Mouse (Mus musculus) CD4-positive helper T cell, adult 2 months (primary cell): Measurements from ENCODE around the gene Popdc2.

ENCODE experiments used
- DNase-seq: peaks from one replicate; pipeline ENCODE4 v3.0.0-alpha.2; 2012; ENCODE audit warnings: low read depth, missing footprints, low spot score

Gene Popdc2

DNA sequence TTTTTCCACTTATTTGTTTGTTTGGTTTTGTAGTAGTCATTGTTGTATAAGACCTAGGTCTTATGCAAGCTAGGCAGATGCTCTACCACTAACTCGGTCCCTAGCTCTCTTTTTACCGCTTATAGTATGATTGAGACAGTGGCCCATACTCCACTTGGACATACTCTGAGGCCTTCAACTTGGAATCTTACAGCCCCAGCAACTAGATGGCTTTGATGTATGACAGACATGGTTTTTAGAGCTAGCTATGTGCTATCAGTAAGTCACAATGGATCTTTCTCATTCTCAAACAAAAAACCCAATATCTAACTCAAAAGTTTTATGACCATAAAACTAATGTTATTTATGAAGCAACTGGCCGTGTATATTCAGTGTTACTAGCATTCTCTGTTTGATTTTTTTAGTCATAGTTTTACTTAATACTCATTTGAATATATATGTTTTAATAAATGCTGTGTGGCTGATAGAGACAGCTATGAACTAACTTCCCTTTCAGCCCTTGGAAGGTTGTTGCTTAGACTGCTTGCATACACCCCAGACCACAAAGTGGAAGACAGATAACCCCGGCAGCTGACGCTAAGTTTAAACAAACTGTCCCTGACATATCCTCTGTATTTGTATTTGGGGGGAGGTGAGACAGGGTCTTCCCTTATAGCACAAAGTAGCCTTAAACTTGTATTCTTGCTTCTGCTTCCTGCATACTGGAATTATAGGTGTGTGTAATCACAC is 7.7 kb upstream of the Popdc2 start:
- no peak for DNase-seq

DNA sequence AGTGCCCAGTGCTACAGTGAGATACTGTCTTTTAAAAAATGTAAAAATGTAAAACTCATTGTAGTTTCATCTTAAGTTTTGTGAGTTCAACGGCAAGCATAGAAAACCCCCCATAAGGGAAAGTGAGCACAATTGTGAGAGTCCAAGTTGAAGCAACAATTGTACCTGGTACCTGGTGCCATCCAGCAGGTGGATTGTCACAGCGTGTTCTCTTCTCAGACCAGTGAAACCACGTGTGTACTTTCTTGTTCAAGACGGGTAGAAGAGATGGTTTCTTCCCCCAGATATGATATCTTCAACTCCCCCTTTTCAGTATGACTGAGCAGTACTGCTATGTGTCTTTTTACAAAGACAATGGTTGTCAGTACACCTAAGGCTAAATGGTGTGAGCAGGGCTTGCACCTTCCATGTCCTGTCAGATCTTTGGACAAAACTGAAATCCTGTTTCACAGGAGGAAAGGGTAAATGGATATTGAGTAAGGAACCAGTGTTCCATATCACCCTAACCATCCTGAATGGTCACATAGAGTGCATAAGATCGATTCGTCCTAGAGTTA is 3.7 kb upstream of the Popdc2 start:
- no peak for DNase-seq

DNA sequence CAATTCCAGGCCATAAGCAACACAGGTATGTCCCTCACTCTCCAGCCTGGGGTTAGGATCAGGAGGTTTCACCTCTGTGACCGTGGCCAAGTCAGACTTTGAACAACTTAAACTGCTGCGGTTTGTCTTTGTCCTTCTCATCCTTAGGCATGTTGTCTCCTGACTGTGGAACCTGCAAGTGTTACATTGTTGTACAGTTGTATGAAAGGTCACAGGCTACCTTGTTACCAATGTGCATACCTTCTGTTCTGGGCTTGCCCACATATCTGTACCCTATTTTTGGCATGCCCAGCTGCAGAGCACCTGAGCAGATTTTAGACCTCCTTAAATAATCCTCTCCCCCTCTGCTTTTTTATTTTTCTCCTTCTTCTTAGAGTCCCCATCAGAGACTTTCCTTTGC is 2.8 kb upstream of the Popdc2 start:
- peak; percentile 20 for DNase-seq

DNA sequence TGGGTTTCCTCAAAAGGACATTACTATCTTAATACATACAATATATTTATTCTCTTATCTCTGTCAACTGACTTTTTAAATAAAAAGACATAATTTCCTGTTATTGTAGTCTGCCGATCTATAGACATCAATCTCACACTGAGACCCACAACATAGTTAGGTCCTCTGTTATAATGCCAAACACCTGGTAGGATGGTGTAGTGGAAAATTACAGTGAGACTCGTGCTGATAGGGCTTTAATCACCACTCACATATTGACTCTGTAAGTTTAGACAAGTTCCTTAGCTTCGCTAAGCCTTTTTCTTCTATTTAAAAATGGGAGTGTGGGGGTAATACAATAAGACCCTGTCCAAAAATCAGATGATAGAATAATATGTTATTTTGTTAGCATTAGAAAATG is 2.2 kb upstream of the Popdc2 start:
- peak; percentile 25 for DNase-seq

DNA sequence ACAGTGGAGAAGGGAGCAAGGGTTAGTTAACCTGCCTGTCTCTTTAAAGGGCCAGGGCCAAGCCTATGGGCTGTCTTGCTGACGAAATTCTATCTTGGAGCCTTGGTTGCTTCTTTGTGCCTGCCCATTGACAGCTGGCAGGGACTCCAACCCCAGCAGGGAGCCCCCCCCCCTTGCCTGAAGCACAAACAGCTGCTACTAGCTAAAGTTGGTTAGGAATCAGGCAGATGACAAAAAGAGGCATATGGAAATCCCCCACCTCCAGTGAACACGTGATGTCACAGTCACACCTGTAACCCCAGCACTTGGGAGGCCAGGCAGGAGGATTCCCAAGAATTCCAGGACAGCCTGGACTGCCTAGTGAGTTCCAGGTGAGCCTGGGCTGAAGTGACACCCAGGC is 1.7 kb upstream of the Popdc2 start:
- no peak for DNase-seq

DNA sequence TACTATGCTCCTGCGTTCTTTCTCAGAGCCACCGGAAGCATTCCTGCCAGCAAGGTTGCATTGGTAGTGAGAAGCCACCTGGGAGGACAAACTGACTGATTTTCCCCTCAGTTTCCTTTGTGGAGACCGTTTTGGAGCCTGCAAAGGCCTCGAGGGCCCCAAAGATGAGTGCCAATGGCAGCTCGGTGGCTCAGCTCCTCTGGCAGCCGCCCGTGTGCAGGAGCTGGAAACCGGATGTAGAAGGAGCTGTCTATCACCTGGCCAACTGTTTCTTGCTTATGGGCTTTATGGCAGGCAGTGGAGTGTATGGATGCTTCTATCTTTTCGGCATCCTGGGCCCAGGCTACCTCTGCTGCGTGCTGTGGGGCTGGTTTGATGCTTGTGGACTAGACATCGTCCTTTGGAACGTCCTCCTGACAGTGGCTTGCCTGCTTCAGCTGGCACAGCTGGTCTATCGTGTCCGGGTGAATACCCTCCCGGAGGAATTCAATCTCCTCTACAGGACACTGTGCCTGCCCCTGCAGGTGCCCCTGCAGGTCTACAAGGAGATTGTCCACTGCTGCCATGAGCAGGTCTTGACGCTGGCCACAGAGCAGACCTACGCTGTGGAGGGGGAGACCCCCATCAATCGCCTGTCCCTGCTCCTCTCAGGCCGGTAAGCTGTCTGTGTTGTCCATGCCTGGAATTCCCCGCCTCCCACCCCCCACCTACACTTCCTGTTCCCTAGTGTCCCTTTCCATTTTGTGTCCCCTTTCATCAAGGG is 665 bp downstream of the Popdc2 start:
- no peak for DNase-seq

DNA sequence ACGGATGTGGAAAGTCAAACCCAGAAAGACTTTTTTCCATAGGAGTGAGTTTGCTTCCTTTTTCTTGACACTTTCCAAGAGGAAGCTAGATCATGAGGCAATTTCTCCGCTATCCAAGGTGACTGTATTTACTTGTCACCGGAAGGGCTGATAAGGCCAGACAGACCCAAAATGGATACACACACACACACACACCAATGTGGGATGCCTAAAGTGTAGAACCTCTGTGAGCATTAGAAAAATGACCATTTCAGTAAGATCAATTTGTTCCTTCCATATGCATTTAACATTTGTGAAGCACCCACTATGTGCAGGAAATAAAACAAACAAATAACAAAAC is 1.2 kb downstream of the Popdc2 start:
- DNase-seq, result no peak

DNA sequence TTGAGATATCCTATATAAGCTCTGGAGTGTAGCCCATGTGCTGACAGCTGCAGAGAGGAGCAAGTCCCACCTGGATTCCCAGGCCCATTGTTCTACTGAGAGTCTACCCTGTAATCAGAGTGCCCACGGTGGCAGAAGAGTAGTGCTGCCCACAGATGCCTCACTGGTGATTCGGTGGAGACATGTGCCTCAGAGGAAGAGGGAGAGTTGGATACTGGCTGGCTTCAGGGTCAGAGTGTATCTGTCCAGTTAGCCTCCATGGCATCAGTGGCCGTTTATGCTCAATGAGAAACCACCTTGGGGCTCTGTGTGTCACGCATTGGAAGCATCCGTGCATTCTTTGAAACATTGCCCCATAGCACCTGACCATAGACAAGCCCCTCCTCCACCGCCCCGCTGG is 1.6 kb downstream of the Popdc2 start:
- no peak for DNase-seq

DNA sequence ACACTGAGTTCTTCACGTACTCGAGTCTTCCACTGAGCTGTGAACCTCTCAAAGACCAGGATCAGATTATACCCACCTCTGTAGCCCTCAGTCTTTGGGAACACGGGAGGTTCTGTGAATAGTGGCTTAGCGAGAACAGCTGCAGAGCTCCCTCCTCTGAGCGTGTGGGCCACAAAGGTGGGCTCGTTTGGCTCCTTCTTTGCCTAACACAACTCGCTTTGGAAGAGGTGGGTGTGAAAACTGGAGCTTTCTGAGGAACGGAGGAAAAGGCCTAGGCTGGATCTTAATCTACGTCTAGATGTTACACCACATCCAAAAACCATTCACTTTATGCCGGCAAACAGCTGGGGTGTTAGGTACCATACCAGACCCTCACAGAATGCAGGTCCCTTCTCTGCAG is 3.4 kb downstream of the Popdc2 start:
- no peak for DNase-seq

DNA sequence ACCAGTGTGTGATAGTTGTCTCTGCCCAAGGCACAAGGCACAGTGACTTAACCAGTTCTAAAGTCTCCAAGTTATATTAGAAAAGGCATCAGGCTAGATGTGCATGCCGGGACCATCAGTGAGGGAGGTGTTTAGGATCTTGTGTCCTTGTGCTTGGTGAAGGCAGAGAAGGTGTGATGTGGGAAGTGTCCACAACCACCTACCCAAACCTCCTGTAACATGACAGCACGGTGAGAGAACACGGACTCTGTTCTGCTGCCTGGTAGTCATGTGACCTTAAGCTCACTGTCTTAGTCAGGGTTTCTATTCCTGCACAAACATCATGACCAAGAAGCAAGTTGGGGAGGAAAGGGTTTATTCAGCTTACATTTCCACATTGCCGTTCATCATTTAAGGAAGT is 4.2 kb downstream of the Popdc2 start:
- no peak for DNase-seq

DNA sequence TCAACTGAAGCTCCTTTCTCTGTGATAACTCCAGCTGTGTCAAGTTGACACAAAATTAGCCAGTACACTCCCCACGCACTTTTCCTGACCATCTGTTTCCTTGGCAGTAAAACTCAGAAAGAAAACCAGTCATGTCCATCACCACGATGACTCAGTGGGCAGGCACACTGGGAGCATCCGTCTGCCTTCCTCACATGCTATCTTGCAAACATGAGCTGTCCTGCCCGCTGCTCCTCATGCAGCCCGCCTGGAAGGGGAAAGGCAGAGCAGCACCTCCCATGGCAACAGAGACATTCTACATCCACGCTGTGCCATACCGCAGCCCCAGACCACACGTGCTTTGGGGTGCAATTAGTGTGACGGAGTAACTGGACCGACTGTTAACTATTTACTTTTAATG is 6.3 kb downstream of the Popdc2 start:
- no peak for DNase-seq

DNA sequence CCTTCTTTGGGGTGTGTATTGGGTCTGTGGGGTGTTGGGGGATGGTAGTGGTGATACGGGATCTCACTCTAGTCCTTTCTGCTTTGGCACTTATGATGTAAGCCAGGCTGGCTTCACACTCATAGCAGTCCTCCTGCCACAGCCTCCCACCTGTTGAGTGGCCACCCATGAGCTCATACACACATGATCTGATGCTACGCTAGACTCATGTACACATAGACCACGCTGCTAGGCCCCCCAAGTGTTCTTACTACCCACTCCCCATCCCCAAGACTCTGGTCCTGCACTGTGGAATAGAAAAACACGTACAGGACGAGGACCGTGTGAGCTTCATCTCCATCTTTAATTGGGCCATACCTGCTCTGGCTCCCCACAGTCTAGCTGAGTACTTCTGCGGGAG is 7.0 kb downstream of the Popdc2 start:
- DNase-seq, result no peak

DNA sequence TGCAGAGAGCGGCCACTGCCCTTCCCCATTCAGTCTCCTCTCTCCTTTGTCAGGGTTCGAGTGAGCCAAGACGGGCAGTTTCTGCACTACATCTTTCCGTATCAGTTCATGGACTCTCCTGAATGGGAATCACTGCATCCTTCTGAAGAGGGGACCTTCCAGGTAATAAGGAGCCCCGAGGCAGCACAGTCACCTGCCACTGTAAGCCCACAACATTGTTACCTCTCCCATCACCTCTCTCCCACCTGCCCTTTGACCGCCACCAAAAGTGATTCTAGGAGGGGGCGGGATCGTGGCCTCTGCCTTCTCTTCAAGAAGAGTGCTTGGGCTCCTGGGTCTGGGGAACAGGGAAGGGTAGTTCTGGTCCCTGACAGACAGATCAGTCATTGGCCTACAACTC is 7.4 kb downstream of the Popdc2 start:
- DNase-seq, result no peak

DNA sequence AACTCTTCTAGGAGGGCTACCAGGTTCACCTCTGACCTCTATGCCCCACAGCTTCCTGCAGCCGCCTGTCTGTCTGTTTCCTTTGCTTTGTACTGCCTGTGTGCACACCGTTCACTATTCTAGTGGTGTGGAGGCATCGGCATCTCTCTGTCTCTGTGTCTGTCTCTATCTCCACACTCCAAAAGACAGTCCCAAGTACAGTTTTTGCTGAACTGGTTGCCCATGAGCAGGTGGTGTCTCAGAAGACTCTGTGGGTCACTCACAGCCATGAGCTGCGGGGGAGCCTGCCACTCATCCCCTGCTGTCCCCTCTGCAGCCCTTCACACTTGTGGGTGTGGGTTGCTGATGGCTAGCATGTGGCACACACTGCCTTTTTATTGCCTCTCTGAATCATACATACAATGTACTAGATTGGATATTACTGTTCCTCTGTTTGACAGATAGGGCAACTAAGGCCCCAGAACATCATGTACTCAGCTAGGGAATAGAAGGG is 8.0 kb downstream of the Popdc2 start:
- no peak for DNase-seq

DNA sequence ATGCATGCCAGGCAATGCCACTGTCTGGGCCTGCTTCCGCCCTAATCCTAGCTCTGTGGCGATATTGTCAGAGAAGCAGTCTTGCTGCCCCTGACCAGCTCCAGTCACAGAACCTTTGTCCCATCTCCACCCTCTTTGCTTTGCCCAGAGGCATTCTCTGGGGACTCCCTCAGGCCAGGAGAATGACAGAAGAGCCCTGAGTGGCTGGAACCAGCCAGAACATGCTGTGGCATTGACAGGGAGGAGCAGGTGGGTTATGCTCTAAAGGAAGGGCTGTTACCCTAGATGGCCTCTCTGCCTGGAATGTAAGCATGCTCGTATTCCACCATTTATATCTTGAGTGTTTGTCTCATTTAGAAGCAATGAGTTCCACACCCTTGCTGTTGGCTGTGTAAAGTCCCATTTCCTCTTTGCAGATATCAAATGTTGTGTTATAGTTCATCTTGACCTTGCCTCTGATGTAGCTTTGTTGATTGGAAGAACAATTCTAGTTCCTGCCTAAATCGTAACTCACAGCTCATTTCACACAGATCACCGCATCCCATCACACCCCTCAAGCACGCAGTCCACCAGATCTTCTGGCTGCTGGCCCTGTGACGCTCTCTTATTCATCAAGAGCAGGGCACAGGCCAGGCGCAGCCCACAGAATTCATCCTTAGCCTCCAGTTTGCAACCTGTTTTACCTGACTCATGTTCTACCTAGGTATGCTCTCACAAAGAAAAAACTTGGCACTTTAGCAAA is 8.8 kb downstream of the Popdc2 start:
- DNase-seq, result no peak

DNA sequence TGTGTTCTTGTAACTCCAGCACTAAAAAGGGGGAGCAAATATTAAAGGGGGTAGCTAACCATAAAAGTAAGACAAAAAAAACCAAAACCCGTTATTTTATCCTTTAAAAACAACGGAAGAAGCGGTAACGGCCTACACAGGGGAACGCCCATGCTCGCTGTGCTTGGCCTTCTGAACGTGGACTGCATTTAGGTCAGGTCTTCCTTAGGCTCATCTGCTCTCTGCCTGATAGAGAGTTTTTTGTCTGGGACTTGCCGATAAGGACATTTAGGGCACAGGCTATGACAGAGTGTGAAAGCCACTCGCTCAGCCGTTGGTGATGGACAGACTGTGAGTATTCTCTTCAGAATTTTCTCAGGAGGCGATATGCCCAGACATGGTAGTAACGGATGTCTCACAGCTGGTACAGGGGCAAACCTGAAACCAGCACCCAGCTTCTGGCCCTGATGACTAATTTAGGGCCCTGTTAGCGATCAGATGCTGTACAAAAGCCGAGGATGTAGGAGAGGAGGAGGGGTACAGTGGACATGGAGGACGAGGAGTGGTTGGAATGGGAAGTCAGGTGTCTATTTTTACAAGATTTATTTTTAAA is 9.8 kb downstream of the Popdc2 start:
- peak; percentile 50 for DNase-seq

DNA sequence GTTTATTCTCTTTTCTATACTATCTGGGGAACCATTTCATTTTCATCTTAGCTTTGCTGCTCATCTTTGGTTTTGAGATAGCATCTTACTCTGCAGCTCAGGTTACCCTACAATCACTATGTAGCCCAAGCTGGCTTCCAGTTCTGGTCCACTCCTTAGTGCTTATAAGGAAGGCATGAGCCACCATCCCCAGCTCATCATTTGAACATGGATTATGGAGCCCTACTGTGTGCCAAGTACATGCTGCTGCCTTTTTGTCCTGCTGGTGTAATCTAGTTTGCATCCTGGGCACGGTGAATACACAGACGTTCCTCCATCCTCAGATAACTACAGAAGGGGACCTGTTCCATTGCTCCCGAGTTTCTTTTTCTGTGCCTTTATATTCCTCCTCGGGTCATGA is 10.9 kb downstream of the Popdc2 start:
- no peak for DNase-seq

DNA sequence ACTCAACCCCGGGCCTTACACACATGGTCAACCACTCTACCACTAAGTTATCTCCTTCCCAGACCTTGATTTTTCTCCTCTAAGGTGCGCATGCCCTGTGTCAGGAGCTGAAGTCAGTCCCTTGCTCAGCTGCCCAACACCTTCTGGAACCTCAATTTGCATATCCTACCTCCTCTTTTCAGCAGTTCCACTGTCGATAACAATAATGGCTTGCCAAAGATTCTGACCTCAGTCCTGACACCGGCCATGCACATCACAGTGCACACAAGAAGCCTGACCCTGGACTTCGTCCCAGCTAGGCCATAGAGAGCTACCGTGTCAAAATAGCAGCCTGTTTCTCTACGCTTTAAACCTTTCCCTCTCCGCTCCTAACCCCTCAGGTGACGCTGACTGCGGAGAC is 11.4 kb downstream of the Popdc2 start:
- no peak for DNase-seq

DNA sequence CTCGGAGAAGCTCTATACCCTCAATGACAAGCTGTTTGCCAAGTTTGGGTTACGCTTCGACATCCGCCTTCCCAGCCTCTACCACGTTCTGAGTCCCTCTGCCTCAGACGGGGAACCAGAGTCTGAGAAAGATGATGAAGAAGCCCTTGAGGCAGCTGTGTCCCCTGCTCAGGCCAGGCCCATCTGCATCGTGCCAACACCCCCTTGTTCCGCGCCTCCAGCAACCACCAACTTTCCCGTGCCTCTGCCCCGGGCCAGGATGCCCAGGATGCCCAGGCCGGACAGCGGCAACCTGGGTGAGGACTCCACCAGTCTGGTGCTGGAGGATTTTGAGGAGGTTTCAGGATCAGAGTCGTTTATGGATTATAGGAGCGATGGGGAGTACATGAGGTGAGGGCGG is 11.9 kb downstream of the Popdc2 start:
- DNase-seq, result no peak

DNA sequence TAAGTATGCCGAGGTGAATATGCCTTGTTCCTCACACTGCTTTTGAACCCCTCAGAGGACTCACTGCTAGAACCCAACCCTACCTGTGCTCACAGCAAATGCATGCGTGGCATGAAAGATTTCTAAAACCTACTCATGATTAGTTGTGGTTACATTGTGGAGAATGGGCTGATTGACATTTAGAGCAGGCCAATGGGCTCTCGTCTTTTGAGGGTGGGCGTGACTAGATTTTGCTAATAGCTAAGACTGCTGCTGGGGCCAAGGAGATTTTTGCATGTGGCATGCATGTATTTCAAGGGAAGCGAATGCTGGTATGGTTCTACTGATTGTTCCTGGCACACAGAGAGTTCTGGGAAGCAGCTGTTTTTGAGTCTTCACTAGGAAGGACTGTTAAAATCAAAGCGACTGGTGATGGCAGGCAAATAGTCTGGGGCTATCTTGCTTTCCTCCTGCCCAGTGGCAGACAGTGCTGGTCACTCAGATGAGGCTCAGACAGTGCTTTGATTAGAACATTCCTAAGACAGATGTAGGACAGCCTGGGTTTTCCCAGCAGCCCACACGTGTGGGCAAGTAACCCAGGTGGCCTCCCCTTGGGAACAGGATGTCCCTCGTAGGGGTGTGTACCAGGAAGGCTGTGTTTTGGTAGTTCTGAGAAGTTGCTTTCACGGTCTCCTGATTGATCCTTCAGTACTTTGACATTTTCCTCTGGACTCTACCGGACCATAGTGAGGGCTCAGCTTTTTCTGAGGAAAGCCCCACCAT is 12.6 kb downstream of the Popdc2 start:
- DNase-seq, result peak; percentile 66

DNA sequence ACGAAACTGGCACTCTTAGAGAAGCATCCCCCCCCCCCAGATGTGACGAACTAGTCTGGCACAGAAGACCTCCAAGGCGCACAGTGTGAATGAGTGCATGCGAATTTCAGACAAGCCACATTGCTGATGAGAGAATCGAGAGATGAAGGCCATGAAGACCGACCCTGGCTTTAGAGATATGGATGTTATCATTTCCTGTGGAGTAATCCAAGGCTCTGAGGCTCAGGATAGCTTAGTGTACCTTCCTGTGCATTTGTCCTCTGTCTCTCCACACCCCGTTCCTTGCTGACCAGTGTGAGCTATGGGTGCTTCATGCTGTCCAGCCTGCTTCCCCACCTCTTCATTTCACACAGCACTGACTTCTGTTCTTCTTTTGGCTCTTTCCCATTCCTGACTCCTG is 13.2 kb downstream of the Popdc2 start:
- no peak for DNase-seq
